Mouse (Mus musculus): ENCODE data around the gene Zfp831. TPM values are rescaled to one million over a fixed set of nuclear protein-coding genes. Genes with fewer than 3 reads are reported as not detected.

Gene Zfp831
- polyA plus RNA-seq, 1 experiment from 2014 or later, result not detected

GRCm38 (mm10) chr2:174609892-174610291, 33.4 kb upstream of the Zfp831 start:
- no peak for DNase-seq (ENCODE audit: low spot score)
- 90% methylated on average over 5 of the region's 5 CpGs for WGBS
- H3K9me3 ChIP-seq, result no peaks in the 10 kb centered on the region

GRCm38 (mm10) chr2:174612386-174613063, 30.8 kb upstream of the Zfp831 start:
- no peaks in the 10 kb centered on the region for H3K9me3 ChIP-seq
- H3K36me3 ChIP-seq, result no peaks in the 10 kb centered on the region
- H3K27me3 ChIP-seq (ENCODE audit: insufficient read depth, poor library complexity, severe bottlenecking), result no peaks in the 10 kb centered on the region
- WGBS, result 86% methylated on average over 2 of the region's 2 CpGs
- no peak overlapping the region for H3K27ac ChIP-seq
- no peak overlapping the region for H3K4me3 ChIP-seq
- H3K4me1 ChIP-seq (replicated peaks), result 0 out of 2 replicates have a peak, but pooled peaks cover 6% of the 10 kb centered on the region
- no peak for DNase-seq (ENCODE audit: low spot score)

More at GRCm38 (mm10) chr2:174609892-174610291, 33.4 kb upstream of the Zfp831 start:
- no peaks in the 10 kb centered on the region for H3K36me3 ChIP-seq
- no peaks in the 10 kb centered on the region for H3K27me3 ChIP-seq (ENCODE audit: insufficient read depth, poor library complexity, severe bottlenecking)
- H3K27ac ChIP-seq, result no peak overlapping the region
- no peaks in the 10 kb centered on the region; the same call in 1 of the 2 replicates for H3K4me1 ChIP-seq (replicated peaks)
- H3K4me3 ChIP-seq, result no peak overlapping the region

- no peak overlapping the region for H3K27ac ChIP-seq
- no peak overlapping the region for H3K4me3 ChIP-seq
- no peaks in the 10 kb centered on the region for H3K36me3 ChIP-seq
- 90% methylated on average over 8 of the region's 8 CpGs for WGBS
- H3K27me3 ChIP-seq (ENCODE audit: insufficient read depth, poor library complexity, severe bottlenecking), result no peaks in the 10 kb centered on the region
- no peak for DNase-seq (ENCODE audit: low spot score)
- 0 out of 2 replicates have a peak, but pooled peaks cover 6% of the 10 kb centered on the region for H3K4me1 ChIP-seq (replicated peaks)
- H3K9me3 ChIP-seq, result no peaks in the 10 kb centered on the region
Observed at GRCm38 (mm10) chr2:174613221-174613620, 30.1 kb upstream of the Zfp831 start.

- no peaks in the 10 kb centered on the region for H3K27me3 ChIP-seq (ENCODE audit: insufficient read depth, poor library complexity, severe bottlenecking)
- no peak for DNase-seq (ENCODE audit: low spot score)
- H3K4me3 ChIP-seq, result no peak overlapping the region
- no peaks in the 10 kb centered on the region for H3K9me3 ChIP-seq
- WGBS, result 85% methylated on average over 11 of the region's 11 CpGs
- H3K36me3 ChIP-seq, result no peaks in the 10 kb centered on the region
- no peak overlapping the region for H3K27ac ChIP-seq
- 0 out of 2 replicates have a peak, but pooled peaks cover 6% of the 10 kb centered on the region for H3K4me1 ChIP-seq (replicated peaks)
Observed at GRCm38 (mm10) chr2:174613921-174614441, 29.4 kb upstream of the Zfp831 start.

GRCm38 (mm10) chr2:174621881-174622280, 21.5 kb upstream of the Zfp831 start:
- no peaks in the 10 kb centered on the region for H3K9me3 ChIP-seq
- H3K27ac ChIP-seq, result no peak overlapping the region
- no peak for DNase-seq (ENCODE audit: low spot score)
- no peaks in the 10 kb centered on the region for H3K27me3 ChIP-seq (ENCODE audit: insufficient read depth, poor library complexity, severe bottlenecking)
- no peak overlapping the region for H3K4me3 ChIP-seq
- 92% methylated on average over 7 of the region's 7 CpGs for WGBS
- H3K4me1 ChIP-seq (replicated peaks), result no peaks in the 10 kb centered on the region
- no peaks in the 10 kb centered on the region for H3K36me3 ChIP-seq

- Histone ChIP-seq H3K27ac (no peak overlapping the region), H3K9me3 (no peaks in the 10 kb centered on the region), H3K36me3 (no peaks in the 10 kb centered on the region), H3K4me3 (no peak overlapping the region), H3K27me3 (ENCODE audit: insufficient read depth, poor library complexity, severe bottlenecking) (no peaks in the 10 kb centered on the region), H3K4me1 (replicated peaks) (no peaks in the 10 kb centered on the region)
- no peak for DNase-seq (ENCODE audit: low spot score)
- WGBS, result 85% methylated on average over 7 of the region's 7 CpGs
Observed at GRCm38 (mm10) chr2:174624430-174624829, 18.9 kb upstream of the Zfp831 start.

GRCm38 (mm10) chr2:174627021-174627420, 16.3 kb upstream of the Zfp831 start:
- Histone ChIP-seq H3K27me3 (ENCODE audit: insufficient read depth, poor library complexity, severe bottlenecking) (no peaks in the 10 kb centered on the region), H3K27ac (no peak overlapping the region), H3K4me3 (no peak overlapping the region), H3K36me3 (no peaks in the 10 kb centered on the region), H3K9me3 (no peaks in the 10 kb centered on the region), H3K4me1 (replicated peaks) (no peaks in the 10 kb centered on the region)
- 78% methylated on average over 8 of the region's 8 CpGs for WGBS
- DNase-seq (ENCODE audit: low spot score), result no peak

GRCm38 (mm10) chr2:174629299-174629850, 14.0 kb upstream of the Zfp831 start:
- H3K4me1 ChIP-seq (replicated peaks), result no peaks in the 10 kb centered on the region
- no peak overlapping the region for H3K4me3 ChIP-seq
- no peaks in the 10 kb centered on the region for H3K27me3 ChIP-seq (ENCODE audit: insufficient read depth, poor library complexity, severe bottlenecking)
- no peak overlapping the region for H3K27ac ChIP-seq
- H3K36me3 ChIP-seq, result no peaks in the 10 kb centered on the region
- DNase-seq (ENCODE audit: low spot score), result no peak
- no peaks in the 10 kb centered on the region for H3K9me3 ChIP-seq
- WGBS, result 82% methylated on average over 6 of the region's 6 CpGs

GRCm38 (mm10) chr2:174636750-174637149, 6.6 kb upstream of the Zfp831 start:
- Histone ChIP-seq H3K27me3 (ENCODE audit: insufficient read depth, poor library complexity, severe bottlenecking) (no peaks in the 10 kb centered on the region), H3K27ac (no peak overlapping the region), H3K36me3 (no peaks in the 10 kb centered on the region), H3K4me3 (no peak overlapping the region), H3K9me3 (no peaks in the 10 kb centered on the region), H3K4me1 (replicated peaks) (peaks cover 5% of the 10 kb centered on the region)
- DNase-seq (ENCODE audit: low spot score), result no peak
- 50% methylated on average over 1 of the region's 1 CpGs for WGBS

- DNase-seq (ENCODE audit: low spot score), result no peak
- Histone ChIP-seq H3K4me3 (no peak overlapping the region), H3K9me3 (no peaks in the 10 kb centered on the region), H3K27me3 (ENCODE audit: insufficient read depth, poor library complexity, severe bottlenecking) (no peaks in the 10 kb centered on the region), H3K4me1 (replicated peaks) (no peaks in the 10 kb centered on the region), H3K27ac (no peak overlapping the region), H3K36me3 (no peaks in the 10 kb centered on the region)
- 90% methylated on average over 10 of the region's 10 CpGs for WGBS
Observed at GRCm38 (mm10) chr2:174644975-174645374, 1.6 kb downstream of the Zfp831 start.

GRCm38 (mm10) chr2:174652864-174653263, 9.5 kb downstream of the Zfp831 start:
- peaks cover 11% of the 10 kb centered on the region; the same call in 1 of the 2 replicates for H3K4me1 ChIP-seq (replicated peaks)
- WGBS, result 72% methylated on average over 4 of the region's 4 CpGs
- no peaks in the 10 kb centered on the region for H3K9me3 ChIP-seq
- H3K4me3 ChIP-seq, result no peak overlapping the region
- no peaks in the 10 kb centered on the region for H3K27me3 ChIP-seq (ENCODE audit: insufficient read depth, poor library complexity, severe bottlenecking)
- no peaks in the 10 kb centered on the region for H3K36me3 ChIP-seq
- H3K27ac ChIP-seq, result no peak overlapping the region
- no peak for DNase-seq (ENCODE audit: low spot score)

- peaks cover 11% of the 10 kb centered on the region; the same call in 1 of the 2 replicates for H3K4me1 ChIP-seq (replicated peaks)
- no peak overlapping the region for H3K4me3 ChIP-seq
- 87% methylated on average over 5 of the region's 5 CpGs for whole genome bisulfite sequencing
- no peak overlapping the region for H3K27ac ChIP-seq
- DNase-seq (ENCODE audit: low spot score), result no peak
- H3K9me3 ChIP-seq, result no peaks in the 10 kb centered on the region
- H3K27me3 ChIP-seq (ENCODE audit: insufficient read depth, poor library complexity, severe bottlenecking), result no peaks in the 10 kb centered on the region
- no peaks in the 10 kb centered on the region for H3K36me3 ChIP-seq
Observed at GRCm38 (mm10) chr2:174655341-174655740, 12.0 kb downstream of the Zfp831 start.

- Histone ChIP-seq H3K4me3 (no peak overlapping the region), H3K9me3 (no peaks in the 10 kb centered on the region), H3K4me1 (replicated peaks) (peaks cover 16% of the 10 kb centered on the region), H3K36me3 (no peaks in the 10 kb centered on the region), H3K27ac (no peak overlapping the region), H3K27me3 (ENCODE audit: insufficient read depth, poor library complexity, severe bottlenecking) (no peaks in the 10 kb centered on the region)
- 78% methylated on average over 8 of the region's 8 CpGs for WGBS
- DNase-seq (ENCODE audit: low spot score), result no peak
Observed at GRCm38 (mm10) chr2:174658229-174658844, 15.0 kb downstream of the Zfp831 start.

Data from hindbrain, embryonic 10.5 days (tissue).